Mouse (Mus musculus) adrenal gland, adult 2 months (tissue): ENCODE results near the gene Zfhx3. TPM values are rescaled to one million over a fixed set of nuclear protein-coding genes. Genes with fewer than 3 reads are reported as not detected.

ENCODE experiments used
- DNase-seq: peaks from one replicate; pipeline ENCODE4 v3.0.0; 2021
- polyA plus RNA-seq: library from polyadenylated mRNA; depleted of rRNA; stranded (reverse); fragments of >200 nt; gene quantifications from 2 replicates; pipeline ENCODE4 v1.2.3, GENCODE M21; 2012
- total RNA-seq, 2 experiments: library from RNA; stranded (reverse); gene quantifications; 2 replicates each; pipeline ENCODE4 v1.2.3; 2021

The Zfhx3 gene
- total and polyA plus RNA-seq, 3 experiments, result 12.9 to 45.1 (median 34.3) TPM

DNA sequence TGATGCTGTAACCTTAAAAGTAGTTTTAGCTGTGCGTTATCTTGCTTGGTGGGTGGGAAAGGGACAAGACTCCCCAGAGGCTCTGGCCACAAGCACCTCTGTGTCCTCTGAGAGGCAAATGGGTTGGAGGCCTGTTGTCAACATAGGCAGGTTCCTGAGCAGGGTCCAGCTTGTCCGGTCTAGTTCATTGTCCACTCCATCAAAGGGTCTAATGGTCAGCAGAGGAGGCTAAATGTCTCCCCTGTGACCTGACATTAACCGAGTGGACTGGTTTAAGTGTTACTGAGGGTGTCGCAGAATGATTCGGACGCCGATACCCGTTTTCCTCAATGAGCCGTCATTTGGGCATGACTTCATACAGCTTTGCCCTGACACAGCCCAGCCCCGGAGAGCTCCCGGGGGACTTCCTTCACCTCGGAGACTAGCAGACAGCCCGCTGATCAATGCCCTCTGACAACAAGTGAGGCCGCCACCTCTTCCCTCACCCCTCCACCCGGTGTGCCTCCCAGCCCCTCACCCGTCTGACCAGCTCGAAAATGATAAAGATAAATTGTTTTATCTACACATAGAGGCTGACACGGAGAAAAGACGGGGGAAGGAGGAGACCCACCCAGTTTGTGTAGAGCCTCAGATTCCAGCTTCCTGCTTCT is 298.7 kb downstream of the Zfhx3 start:
- DNase-seq, result no peak

GRCm38 (mm10) chr8:108243270-108243669 is 300.8 kb downstream of the Zfhx3 start:
- no peak for DNase-seq

DNA sequence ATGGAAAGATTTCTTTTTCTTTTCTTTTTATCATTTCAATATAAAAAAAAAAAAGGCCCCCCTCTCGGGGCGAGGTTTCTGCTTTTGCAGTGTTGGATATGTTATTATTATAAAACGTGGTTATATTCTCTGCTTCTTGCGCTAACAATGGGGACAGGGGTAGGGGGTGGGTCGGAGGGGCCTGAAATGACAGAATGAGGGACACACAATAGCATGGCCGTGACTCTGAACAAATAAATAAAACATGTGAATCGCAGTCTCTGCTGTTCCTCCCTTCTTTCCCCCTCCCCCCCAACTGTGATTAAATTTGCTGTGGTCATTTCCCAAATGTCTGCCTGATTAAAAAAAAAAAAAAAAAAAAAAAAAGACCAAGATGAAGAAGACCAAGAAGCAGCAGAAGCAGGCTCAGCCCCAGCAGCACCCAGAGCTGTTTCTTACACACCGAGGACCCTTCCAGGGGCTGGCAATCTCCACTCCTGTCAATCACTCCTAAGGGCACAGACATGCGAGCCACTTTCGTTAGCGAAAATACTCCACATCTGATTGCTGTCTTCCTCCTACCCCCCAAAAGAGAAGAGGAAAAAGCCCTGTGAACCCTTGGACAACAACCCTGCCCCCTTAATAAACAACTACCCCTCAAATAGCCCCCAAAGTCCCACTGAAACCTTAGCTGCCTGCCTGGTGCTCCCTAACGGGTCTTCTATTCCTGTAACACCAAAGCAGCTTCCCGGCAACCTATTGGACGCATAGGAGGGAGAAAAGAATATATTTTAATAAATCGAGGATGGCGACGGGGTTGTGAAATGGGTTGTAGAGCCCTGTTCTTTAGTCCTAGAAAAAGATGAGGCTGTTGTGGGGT is 302.4 kb downstream of the Zfhx3 start:
- DNase-seq, result no peak

GRCm38 (mm10) chr8:108245575-108245974 is 303.1 kb downstream of the Zfhx3 start:
- DNase-seq, result no peak

GRCm38 (mm10) chr8:108246035-108246933 is 303.8 kb downstream of the Zfhx3 start:
- DNase-seq, result no peak

- no peak for DNase-seq
Observed at GRCm38 (mm10) chr8:108246934-108247417, 304.5 kb downstream of the Zfhx3 start.

DNA sequence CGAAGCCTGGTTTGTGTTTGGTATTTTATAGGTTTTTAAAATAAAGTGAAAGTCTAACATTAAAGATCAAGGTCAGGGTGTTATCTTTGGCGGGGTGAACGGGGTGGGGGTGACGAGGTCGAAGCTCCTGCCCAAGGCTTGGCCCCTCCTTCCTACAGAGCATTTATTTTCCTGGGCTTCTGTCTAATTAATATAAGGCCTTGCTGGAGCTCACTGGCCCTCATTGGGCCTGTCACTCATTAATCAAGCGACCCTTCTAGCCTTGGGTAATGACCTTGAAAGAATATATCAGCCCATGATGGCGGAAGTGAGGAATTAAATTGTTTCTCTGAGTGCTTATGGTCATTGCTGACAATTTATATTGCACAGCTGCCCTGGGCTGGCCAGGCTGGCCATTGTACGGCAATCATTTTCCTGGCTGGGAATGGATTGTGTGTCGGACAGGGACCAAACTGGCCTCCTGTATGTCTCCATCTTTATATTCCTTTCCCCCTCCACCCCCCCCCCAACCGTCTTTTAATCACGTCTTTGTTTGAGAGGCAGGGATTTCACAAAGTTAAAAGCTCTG is 322.2 kb downstream of the Zfhx3 start:
- DNase-seq, result peak; percentile 37

GRCm38 (mm10) chr8:108277960-108278359 is 335.5 kb downstream of the Zfhx3 start:
- DNase-seq, result no peak

- no peak for DNase-seq
Observed at GRCm38 (mm10) chr8:108281981-108282380, 339.5 kb downstream of the Zfhx3 start.

- no peak for DNase-seq
Observed at GRCm38 (mm10) chr8:108286117-108286516, 343.7 kb downstream of the Zfhx3 start.

- no peak for DNase-seq
Observed at GRCm38 (mm10) chr8:108300964-108301615, 358.6 kb downstream of the Zfhx3 start.

- DNase-seq, result no peak
Observed at GRCm38 (mm10) chr8:108301654-108302053, 359.2 kb downstream of the Zfhx3 start.

GRCm38 (mm10) chr8:108305368-108305767 is 362.9 kb downstream of the Zfhx3 start:
- DNase-seq, result no peak

DNA sequence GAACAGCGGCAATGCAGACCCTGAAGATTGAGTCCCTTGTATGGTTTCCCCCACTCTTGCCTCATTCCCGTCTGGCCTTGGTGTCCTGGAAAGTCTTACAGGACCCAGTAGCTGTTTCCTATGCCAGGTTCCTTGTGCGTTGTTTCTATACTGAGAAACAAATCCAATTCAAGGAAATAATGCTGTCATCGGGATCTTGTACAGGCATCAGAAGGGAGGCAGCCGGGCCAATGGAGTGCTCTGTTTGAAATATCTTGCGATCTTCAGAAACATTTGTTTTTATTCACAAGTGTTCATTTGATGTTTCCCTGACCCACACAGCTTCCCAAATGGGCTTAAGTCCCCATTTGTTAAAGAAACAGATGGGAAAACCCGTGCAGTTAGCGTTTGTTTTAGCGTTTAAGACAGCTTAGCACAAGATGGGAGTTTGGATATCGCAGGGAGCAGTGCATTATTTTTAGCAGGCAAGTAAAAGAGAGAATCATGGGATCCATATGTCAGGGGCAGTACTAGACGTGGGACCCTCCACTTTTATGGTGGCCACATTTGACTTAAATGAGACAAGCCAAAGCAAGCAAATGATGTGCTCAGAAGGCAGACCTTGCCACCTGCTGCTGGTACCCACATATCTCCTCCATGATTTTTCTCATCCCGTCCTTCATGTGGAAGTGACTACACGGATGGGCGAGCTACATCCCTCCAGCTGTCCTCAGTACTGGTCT is 367.2 kb downstream of the Zfhx3 start:
- no peak for DNase-seq

- DNase-seq, result no peak
Observed at GRCm38 (mm10) chr8:108315046-108315445, 372.6 kb downstream of the Zfhx3 start.

DNA sequence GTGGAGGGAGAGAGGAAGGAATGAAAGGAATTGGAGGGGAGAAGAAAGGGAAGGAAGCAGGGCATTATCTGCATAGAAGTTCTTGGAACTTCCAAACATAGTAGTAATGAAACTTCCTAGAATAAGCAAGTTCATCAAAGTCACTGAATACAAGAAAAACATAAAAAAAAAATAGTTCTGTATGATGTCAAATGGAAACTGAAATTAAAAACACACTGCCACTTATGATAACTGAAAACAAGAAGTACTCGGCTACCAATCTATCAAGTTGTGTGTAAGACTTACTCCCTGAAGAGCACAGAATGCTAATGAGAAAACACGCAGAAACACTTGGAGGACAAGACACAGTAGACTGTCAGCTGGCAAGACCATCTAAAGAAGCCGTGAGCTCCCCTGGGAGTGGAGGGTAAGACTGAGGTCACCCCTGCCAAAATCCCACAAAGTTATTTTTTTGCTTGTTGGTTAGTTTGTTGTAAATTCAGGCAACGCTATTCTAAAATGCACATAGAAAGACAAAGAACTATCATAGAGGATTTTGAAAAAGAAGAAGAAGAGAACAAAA is 375.2 kb downstream of the Zfhx3 start:
- DNase-seq, result no peak

DNA sequence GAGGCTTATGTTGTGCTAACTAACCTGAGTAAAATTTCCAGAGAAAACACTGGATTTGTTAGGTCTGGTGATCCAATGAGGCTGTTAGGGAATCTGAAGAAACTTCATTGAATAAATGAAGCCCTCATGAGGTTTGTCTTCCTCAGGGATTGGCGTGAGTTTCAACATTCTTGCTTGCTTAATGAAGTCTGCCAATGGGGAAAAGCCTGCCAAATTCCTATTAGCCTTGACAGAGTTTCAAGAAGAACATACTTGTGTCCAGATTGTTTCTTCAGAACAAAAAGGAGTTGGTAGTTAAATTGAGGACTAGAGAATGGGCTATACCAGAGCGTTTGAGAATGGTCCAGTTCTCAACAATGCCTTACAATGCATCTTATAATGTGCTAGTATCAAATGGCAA is 385.3 kb downstream of the Zfhx3 start:
- DNase-seq, result peak; percentile 6

- no peak for DNase-seq
Observed at GRCm38 (mm10) chr8:108348352-108348751, 405.9 kb downstream of the Zfhx3 start.

DNA sequence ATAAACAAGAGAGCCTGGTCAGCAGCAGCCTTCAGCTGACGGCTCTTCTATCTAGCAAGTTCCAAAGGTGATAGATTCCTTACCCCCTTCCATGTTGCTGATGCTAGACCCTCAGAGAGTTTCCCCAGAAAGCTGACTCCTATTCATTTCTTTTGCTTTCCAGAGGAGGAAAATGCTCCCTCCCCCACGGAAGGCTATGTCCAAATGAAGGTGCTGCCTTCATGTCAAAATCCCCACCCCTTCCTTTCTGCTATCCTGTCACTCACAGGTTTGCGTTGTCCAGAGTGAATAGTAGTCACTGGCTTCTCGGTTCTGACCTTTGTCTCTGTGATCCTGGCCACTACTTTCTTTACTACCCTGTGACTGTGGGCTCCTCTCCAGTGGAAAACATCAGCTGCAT is 406.3 kb downstream of the Zfhx3 start:
- DNase-seq, result no peak

DNA sequence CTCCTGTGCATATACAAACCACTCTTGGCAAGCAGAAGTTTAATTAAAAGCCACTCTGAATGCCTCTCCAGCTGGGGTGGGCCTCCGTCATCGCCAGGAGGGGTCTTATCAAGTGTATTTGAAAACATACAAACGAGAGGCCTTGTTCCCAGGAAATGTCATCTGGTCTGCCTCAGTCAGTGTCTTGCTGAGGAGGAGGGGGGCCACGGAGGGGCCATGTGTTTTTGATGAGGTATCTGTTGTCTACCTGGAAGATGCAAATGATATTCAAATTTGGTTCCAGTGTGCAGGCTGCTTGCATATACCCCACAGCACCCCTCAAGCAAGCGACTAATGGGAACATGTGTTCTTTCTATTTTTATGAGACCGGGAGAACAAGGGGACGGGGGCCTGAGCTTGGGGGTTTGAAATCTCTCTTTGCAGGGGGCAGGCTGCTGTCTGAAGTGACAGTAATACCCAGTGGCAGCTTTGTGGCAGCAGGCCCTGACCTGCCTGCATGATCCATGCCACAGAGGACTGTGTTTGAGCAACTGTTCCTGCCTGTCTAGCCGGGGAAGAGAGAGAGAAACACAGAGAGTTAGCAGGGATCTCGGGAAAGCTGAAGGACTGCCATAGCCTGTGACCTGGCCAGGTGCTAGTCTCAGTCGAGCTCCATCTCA is 412.8 kb downstream of the Zfhx3 start:
- no peak for DNase-seq
